Mouse (Mus musculus) brain, embryonic 14.5 days (tissue): ENCODE measurements around the gene Rtkn2.

ENCODE experiments used
- CTCF ChIP-seq: fragments of 200-500 bp; IDR thresholded peaks from 2 replicates; pipeline ENCODE4 v1.5.1; 2012; ENCODE audit warnings: inconsistent platforms, mild to moderate bottlenecking, moderate library complexity, borderline replicate concordance; ENCODE audit not compliant: insufficient read depth, insufficient read length; ENCODE audit errors: extremely low read depth
- POLR2A ChIP-seq: fragments of 200-500 bp; IDR thresholded peaks from 2 replicates; pipeline ENCODE4 v1.6.1; 2012; ENCODE audit warnings: mild to moderate bottlenecking, inconsistent platforms, borderline replicate concordance; ENCODE audit not compliant: poor library complexity, insufficient read depth, insufficient read length, severe bottlenecking; ENCODE audit errors: extremely low read depth

- TF ChIP-seq CTCF (no peak), POLR2A (no peak)
Measured at GRCm38 (mm10) chr10:68063806-68064545, 84.6 kb downstream of the Rtkn2 start.
